Mouse (Mus musculus) forebrain, embryonic 10.5 days (tissue): ENCODE measurements around the gene Sec14l4. TPM values are rescaled to one million over a fixed set of nuclear protein-coding genes. Genes with fewer than 3 reads are reported as not detected.

Experiments
- DNase-seq: peaks from one replicate; pipeline ENCODE4 v3.0.0-alpha.2; 2017; ENCODE audit warnings: low spot score; ENCODE audit errors: extremely low spot score
- H3K27ac ChIP-seq: fragments of 300-500 bp; sonication (generic); 2 replicates; pipeline ENCODE4 v1.5.1; 2016; ENCODE audit warnings: mild to moderate bottlenecking
- H3K27me3 ChIP-seq: fragments of 300-500 bp; sonication (generic); 2 replicates; pipeline ENCODE4 v1.6.1; 2016; ENCODE audit warnings: mild to moderate bottlenecking; ENCODE audit not compliant: poor library complexity, severe bottlenecking
- H3K36me3 ChIP-seq: fragments of 300-500 bp; sonication (generic); replicated peaks from 2 replicates; pipeline ENCODE4 v1.6.1; 2016; ENCODE audit warnings: mild to moderate bottlenecking, moderate library complexity
- H3K4me1 ChIP-seq: fragments of 300-500 bp; sonication (generic); 2 replicates; pipeline ENCODE4 v1.6.1; 2016
- H3K4me3 ChIP-seq: fragments of 300-500 bp; sonication (generic); 2 replicates; pipeline ENCODE4 v1.5.1; 2016; ENCODE audit warnings: mild to moderate bottlenecking, moderate library complexity
- H3K9me3 ChIP-seq: fragments of 300-500 bp; sonication (generic); 2 replicates; pipeline ENCODE4 v1.6.1; 2016; ENCODE audit warnings: mild to moderate bottlenecking, moderate library complexity
- WGBS: fragments of 180-500 bp; shearing (Covaris S2); methylation state at CpG from one replicate; pipeline ENCODE4 v1.1.7; 2016; 5-methylcytosine and 5-hydroxymethylcytosine counted together
- polyA plus RNA-seq: library from polyadenylated mRNA; unstranded; fragments of >200 nt; fragmentation: Nextera tagmentation; extraction: Ambion mirVana; gene quantifications from 2 replicates; pipeline ENCODE4 v1.2.1, GENCODE M21; 2016

Gene Sec14l4
- polyA plus RNA-seq, 1 experiment from 2014 or later = not detected

- 85% methylated on average over 4 of the region's 4 CpGs for WGBS
- DNase-seq = no peak
- H3K27me3 ChIP-seq = peaks cover 22% of the 10 kb centered on the region
- H3K36me3 ChIP-seq = no peaks in the 10 kb centered on the region
- H3K9me3 ChIP-seq = no peaks in the 10 kb centered on the region; the same call in 1 of the 2 replicates
- no peak overlapping the region for H3K4me3 ChIP-seq
- H3K4me1 ChIP-seq = 0 out of 2 replicates have a peak, but pooled peaks cover 3% of the 10 kb centered on the region
- H3K27ac ChIP-seq = no peak overlapping the region
Observed at GRCm38 (mm10) chr11:4034169-4034568, 2.9 kb downstream of the Sec14l4 start.

GRCm38 (mm10) chr11:4035116-4035892 is 4.0 kb downstream of the Sec14l4 start:
- 68% methylated on average over 18 of the region's 18 CpGs for WGBS
- no peaks in the 10 kb centered on the region for H3K9me3 ChIP-seq
- H3K4me3 ChIP-seq = no peak overlapping the region
- no peak overlapping the region for H3K27ac ChIP-seq
- no peaks in the 10 kb centered on the region for H3K36me3 ChIP-seq
- no peak for DNase-seq
- H3K4me1 ChIP-seq = 0 out of 2 replicates have a peak, but pooled peaks cover 3% of the 10 kb centered on the region
- peaks cover 22% of the 10 kb centered on the region for H3K27me3 ChIP-seq

- Histone ChIP-seq H3K36me3 (no peaks in the 10 kb centered on the region), H3K4me3 (no peak overlapping the region), H3K9me3 (no peaks in the 10 kb centered on the region), H3K27ac (no peak overlapping the region), H3K27me3 (peaks cover 20% of the 10 kb centered on the region), H3K4me1 (0 out of 2 replicates have a peak, but pooled peaks cover 3% of the 10 kb centered on the region)
- DNase-seq = no peak
- WGBS = 92% methylated on average over 6 of the region's 6 CpGs
Observed at GRCm38 (mm10) chr11:4035916-4036315, 4.7 kb downstream of the Sec14l4 start.

- Histone ChIP-seq H3K27me3 (peaks cover 14% of the 10 kb centered on the region), H3K9me3 (no peaks in the 10 kb centered on the region), H3K27ac (no peak overlapping the region), H3K36me3 (no peaks in the 10 kb centered on the region), H3K4me1 (0 out of 2 replicates have a peak, but pooled peaks cover 3% of the 10 kb centered on the region), H3K4me3 (no peak overlapping the region)
- DNase-seq = no peak
- WGBS = 77% methylated on average over 9 of the region's 9 CpGs
Observed at GRCm38 (mm10) chr11:4036365-4037084, 5.3 kb downstream of the Sec14l4 start.

GRCm38 (mm10) chr11:4039951-4040350 is 8.7 kb downstream of the Sec14l4 start:
- Histone ChIP-seq H3K36me3 (no peaks in the 10 kb centered on the region), H3K9me3 (no peaks in the 10 kb centered on the region), H3K4me3 (no peak overlapping the region), H3K27me3 (no peaks in the 10 kb centered on the region), H3K4me1 (no peaks in the 10 kb centered on the region), H3K27ac (no peak overlapping the region)
- DNase-seq = no peak
- WGBS = 86% methylated on average over 4 of the region's 4 CpGs

GRCm38 (mm10) chr11:4041123-4041625 is 9.9 kb downstream of the Sec14l4 start:
- 84% methylated on average over 6 of the region's 6 CpGs for WGBS
- no peaks in the 10 kb centered on the region for H3K27me3 ChIP-seq
- DNase-seq = no peak

GRCm38 (mm10) chr11:4043081-4043480 is 11.8 kb downstream of the Sec14l4 start:
- 91% methylated on average over 7 of the region's 7 CpGs for WGBS
- Histone ChIP-seq H3K27me3 (no peaks in the 10 kb centered on the region), H3K36me3 (no peaks in the 10 kb centered on the region), H3K4me1 (no peaks in the 10 kb centered on the region), H3K9me3 (no peaks in the 10 kb centered on the region), H3K4me3 (no peak overlapping the region), H3K27ac (no peak overlapping the region)
- no peak for DNase-seq

More at GRCm38 (mm10) chr11:4041123-4041625, 9.9 kb downstream of the Sec14l4 start:
- Histone ChIP-seq H3K4me3 (no peak overlapping the region), H3K4me1 (no peaks in the 10 kb centered on the region), H3K9me3 (no peaks in the 10 kb centered on the region), H3K36me3 (no peaks in the 10 kb centered on the region), H3K27ac (no peak overlapping the region)

- no peaks in the 10 kb centered on the region for H3K27me3 ChIP-seq
- peaks cover 7% of the 10 kb centered on the region; the same call in 1 of the 2 replicates for H3K9me3 ChIP-seq
- H3K4me3 ChIP-seq = no peak overlapping the region
- no peak for DNase-seq
- no peaks in the 10 kb centered on the region for H3K36me3 ChIP-seq
- no peaks in the 10 kb centered on the region for H3K4me1 ChIP-seq
- no peak overlapping the region for H3K27ac ChIP-seq
- 82% methylated on average over 5 of the region's 5 CpGs for WGBS
Observed at GRCm38 (mm10) chr11:4046526-4046925, 15.3 kb downstream of the Sec14l4 start.

- Histone ChIP-seq H3K27me3 (no peaks in the 10 kb centered on the region), H3K36me3 (no peaks in the 10 kb centered on the region), H3K4me1 (no peaks in the 10 kb centered on the region), H3K9me3 (peaks cover 7% of the 10 kb centered on the region; the same call in 1 of the 2 replicates), H3K27ac (no peak overlapping the region), H3K4me3 (no peak overlapping the region)
- 95% methylated on average over 2 of the region's 2 CpGs for WGBS
- no peak for DNase-seq
Observed at GRCm38 (mm10) chr11:4047766-4048165, 16.5 kb downstream of the Sec14l4 start.

GRCm38 (mm10) chr11:4048438-4048837 is 17.2 kb downstream of the Sec14l4 start:
- 88% methylated on average over 6 of the region's 6 CpGs for WGBS
- no peak for DNase-seq
- Histone ChIP-seq H3K27me3 (no peaks in the 10 kb centered on the region), H3K36me3 (no peaks in the 10 kb centered on the region), H3K4me3 (no peak overlapping the region), H3K9me3 (peaks cover 7% of the 10 kb centered on the region; the same call in 1 of the 2 replicates), H3K27ac (no peak overlapping the region), H3K4me1 (no peaks in the 10 kb centered on the region)

GRCm38 (mm10) chr11:4053586-4053985 is 22.3 kb downstream of the Sec14l4 start:
- H3K27ac ChIP-seq = no peak overlapping the region
- no peaks in the 10 kb centered on the region for H3K36me3 ChIP-seq
- no peaks in the 10 kb centered on the region for H3K27me3 ChIP-seq
- DNase-seq = peak; percentile 69
- 20% methylated on average over 5 of the region's 5 CpGs for WGBS
- H3K9me3 ChIP-seq = 0 out of 2 replicates have a peak, but pooled peaks cover 2% of the 10 kb centered on the region
- H3K4me3 ChIP-seq = no peak overlapping the region
- H3K4me1 ChIP-seq = no peaks in the 10 kb centered on the region

- H3K27ac ChIP-seq = no peak overlapping the region
- DNase-seq = no peak
- no peaks in the 10 kb centered on the region for H3K27me3 ChIP-seq
- H3K4me1 ChIP-seq = peaks cover 8% of the 10 kb centered on the region
- H3K9me3 ChIP-seq = no peaks in the 10 kb centered on the region
- no peak overlapping the region for H3K4me3 ChIP-seq
- no peaks in the 10 kb centered on the region for H3K36me3 ChIP-seq
- 87% methylated on average over 5 of the region's 5 CpGs for WGBS
Observed at GRCm38 (mm10) chr11:4060866-4061575, 29.8 kb downstream of the Sec14l4 start.
